Mouse (Mus musculus): Measurements from ENCODE around the gene Osbpl10. TPM values are rescaled to one million over a fixed set of nuclear protein-coding genes. Genes with fewer than 3 reads are reported as not detected.

Osbpl10 gene
- polyA plus RNA-seq, 1 experiment from 2014 or later: 2.6 TPM

GRCm38 (mm10) chr9:114985741-114986140 lies 7.4 kb downstream of the Osbpl10 start:
- Histone ChIP-seq H3K4me2 (no peak overlapping the region), H3K27me3 (replicated peaks) (no peaks in the 10 kb centered on the region), H3K9ac (no peak overlapping the region), H3K4me3 (no peak overlapping the region), H3K4me1 (replicated peaks) (peaks cover 15% of the 10 kb centered on the region), H3K36me3 (no peaks in the 10 kb centered on the region), H3K27ac (ENCODE audit: poor library complexity, severe bottlenecking) (no peak overlapping the region), H3K9me3 (replicated peaks) (0 out of 2 replicates have a peak, but pooled peaks cover 5% of the 10 kb centered on the region)
- no peak for ATAC-seq (ENCODE audit: insufficient number of reproducible peaks, low FRiP score)
- 91% methylated on average over 5 of the region's 5 CpGs for WGBS

GRCm38 (mm10) chr9:114986361-114986760 lies 8.0 kb downstream of the Osbpl10 start:
- Histone ChIP-seq H3K4me3 (no peak overlapping the region), H3K9ac (no peak overlapping the region), H3K4me1 (replicated peaks) (peaks cover 15% of the 10 kb centered on the region), H3K27ac (ENCODE audit: poor library complexity, severe bottlenecking) (no peak overlapping the region), H3K27me3 (replicated peaks) (no peaks in the 10 kb centered on the region), H3K4me2 (no peak overlapping the region), H3K36me3 (no peaks in the 10 kb centered on the region), H3K9me3 (replicated peaks) (0 out of 2 replicates have a peak, but pooled peaks cover 5% of the 10 kb centered on the region)
- 90% methylated on average over 5 of the region's 5 CpGs for WGBS
- ATAC-seq (ENCODE audit: insufficient number of reproducible peaks, low FRiP score): no peak

GRCm38 (mm10) chr9:114988029-114988428 lies 9.7 kb downstream of the Osbpl10 start:
- H3K4me3 ChIP-seq: no peak overlapping the region
- ATAC-seq (ENCODE audit: insufficient number of reproducible peaks, low FRiP score): no peak
- H3K4me2 ChIP-seq: no peak overlapping the region
- 93% methylated on average over 3 of the region's 3 CpGs for WGBS
- peaks cover 13% of the 10 kb centered on the region for H3K9me3 ChIP-seq (replicated peaks)
- H3K9ac ChIP-seq: no peak overlapping the region
- H3K4me1 ChIP-seq (replicated peaks): peaks cover 15% of the 10 kb centered on the region
- no peak overlapping the region for H3K27ac ChIP-seq (ENCODE audit: poor library complexity, severe bottlenecking)
- H3K36me3 ChIP-seq: 0 out of 2 replicates have a peak, but pooled peaks cover 3% of the 10 kb centered on the region
- no peaks in the 10 kb centered on the region for H3K27me3 ChIP-seq (replicated peaks)

GRCm38 (mm10) chr9:114988610-114989327 lies 10.4 kb downstream of the Osbpl10 start:
- Histone ChIP-seq H3K27ac (ENCODE audit: poor library complexity, severe bottlenecking) (no peak overlapping the region), H3K4me2 (no peak overlapping the region), H3K4me3 (no peak overlapping the region), H3K36me3 (0 out of 2 replicates have a peak, but pooled peaks cover 3% of the 10 kb centered on the region), H3K9me3 (replicated peaks) (peaks cover 13% of the 10 kb centered on the region), H3K27me3 (replicated peaks) (no peaks in the 10 kb centered on the region), H3K4me1 (replicated peaks) (peaks cover 15% of the 10 kb centered on the region), H3K9ac (no peak overlapping the region)
- no peak for ATAC-seq (ENCODE audit: insufficient number of reproducible peaks, low FRiP score)
- 64% methylated on average over 6 of the region's 6 CpGs for WGBS

- Histone ChIP-seq H3K9ac (no peak overlapping the region), H3K27ac (ENCODE audit: poor library complexity, severe bottlenecking) (no peak overlapping the region), H3K4me1 (replicated peaks) (peaks cover 15% of the 10 kb centered on the region), H3K27me3 (replicated peaks) (no peaks in the 10 kb centered on the region), H3K4me2 (no peak overlapping the region), H3K36me3 (0 out of 2 replicates have a peak, but pooled peaks cover 3% of the 10 kb centered on the region), H3K9me3 (replicated peaks) (peaks cover 13% of the 10 kb centered on the region), H3K4me3 (no peak overlapping the region)
- ATAC-seq (ENCODE audit: insufficient number of reproducible peaks, low FRiP score): no peak
- WGBS: 84% methylated on average over 10 of the region's 10 CpGs
These were observed 12.1 kb downstream of the Osbpl10 start for GRCm38 (mm10) chr9:114990421-114990820.

- Histone ChIP-seq H3K4me2 (no peak overlapping the region), H3K27me3 (replicated peaks) (no peaks in the 10 kb centered on the region), H3K27ac (ENCODE audit: poor library complexity, severe bottlenecking) (no peak overlapping the region), H3K36me3 (0 out of 2 replicates have a peak, but pooled peaks cover 3% of the 10 kb centered on the region), H3K4me3 (no peak overlapping the region), H3K4me1 (replicated peaks) (peaks cover 15% of the 10 kb centered on the region), H3K9me3 (replicated peaks) (peaks cover 13% of the 10 kb centered on the region), H3K9ac (no peak overlapping the region)
- no peak for ATAC-seq (ENCODE audit: insufficient number of reproducible peaks, low FRiP score)
- 89% methylated on average over 2 of the region's 2 CpGs for WGBS
These were observed 14.2 kb downstream of the Osbpl10 start for GRCm38 (mm10) chr9:114992528-114992927.

GRCm38 (mm10) chr9:114995250-114995649 lies 16.9 kb downstream of the Osbpl10 start:
- H3K36me3 ChIP-seq: 0 out of 2 replicates have a peak, but pooled peaks cover 3% of the 10 kb centered on the region
- no peak overlapping the region for H3K4me2 ChIP-seq
- H3K27me3 ChIP-seq (replicated peaks): no peaks in the 10 kb centered on the region
- H3K9ac ChIP-seq: no peak overlapping the region
- 57% methylated on average over 4 of the region's 4 CpGs for WGBS
- no peak for ATAC-seq (ENCODE audit: insufficient number of reproducible peaks, low FRiP score)
- no peaks in the 10 kb centered on the region for H3K4me1 ChIP-seq (replicated peaks)
- no peak overlapping the region for H3K27ac ChIP-seq (ENCODE audit: poor library complexity, severe bottlenecking)
- H3K4me3 ChIP-seq: no peak overlapping the region
- peaks cover 10% of the 10 kb centered on the region for H3K9me3 ChIP-seq (replicated peaks)

- Histone ChIP-seq H3K9ac (no peak overlapping the region), H3K36me3 (0 out of 2 replicates have a peak, but pooled peaks cover 3% of the 10 kb centered on the region), H3K27ac (ENCODE audit: poor library complexity, severe bottlenecking) (no peak overlapping the region), H3K27me3 (replicated peaks) (no peaks in the 10 kb centered on the region), H3K4me2 (no peak overlapping the region), H3K4me3 (no peak overlapping the region), H3K4me1 (replicated peaks) (no peaks in the 10 kb centered on the region), H3K9me3 (replicated peaks) (peaks cover 13% of the 10 kb centered on the region)
- no peak for ATAC-seq (ENCODE audit: insufficient number of reproducible peaks, low FRiP score)
- 89% methylated on average over 4 of the region's 4 CpGs for WGBS
These were observed 17.3 kb downstream of the Osbpl10 start for GRCm38 (mm10) chr9:114995716-114996115.

- no peak overlapping the region for H3K9ac ChIP-seq
- peaks cover 13% of the 10 kb centered on the region for H3K9me3 ChIP-seq (replicated peaks)
- no peak for ATAC-seq (ENCODE audit: insufficient number of reproducible peaks, low FRiP score)
- no peak overlapping the region for H3K27ac ChIP-seq (ENCODE audit: poor library complexity, severe bottlenecking)
- H3K27me3 ChIP-seq (replicated peaks): no peaks in the 10 kb centered on the region
- H3K36me3 ChIP-seq: 0 out of 2 replicates have a peak, but pooled peaks cover 3% of the 10 kb centered on the region
- H3K4me2 ChIP-seq: no peak overlapping the region
- no peaks in the 10 kb centered on the region for H3K4me1 ChIP-seq (replicated peaks)
- WGBS: 87% methylated on average over 6 of the region's 6 CpGs
- H3K4me3 ChIP-seq: no peak overlapping the region
These were observed 18.1 kb downstream of the Osbpl10 start for GRCm38 (mm10) chr9:114996489-114996888.

GRCm38 (mm10) chr9:114999010-114999770 lies 20.8 kb downstream of the Osbpl10 start:
- Histone ChIP-seq H3K4me3 (no peak overlapping the region), H3K4me2 (no peak overlapping the region), H3K9ac (no peak overlapping the region), H3K27me3 (replicated peaks) (no peaks in the 10 kb centered on the region), H3K36me3 (no peaks in the 10 kb centered on the region), H3K4me1 (replicated peaks) (no peaks in the 10 kb centered on the region), H3K9me3 (replicated peaks) (0 out of 2 replicates have a peak, but pooled peaks cover 5% of the 10 kb centered on the region), H3K27ac (ENCODE audit: poor library complexity, severe bottlenecking) (no peak overlapping the region)
- WGBS: 80% methylated on average over 6 of the region's 6 CpGs
- ATAC-seq (ENCODE audit: insufficient number of reproducible peaks, low FRiP score): no peak

GRCm38 (mm10) chr9:114999771-115000146 lies 21.4 kb downstream of the Osbpl10 start:
- H3K27me3 ChIP-seq (replicated peaks): no peaks in the 10 kb centered on the region
- H3K9me3 ChIP-seq (replicated peaks): 0 out of 2 replicates have a peak, but pooled peaks cover 5% of the 10 kb centered on the region
- ATAC-seq (ENCODE audit: insufficient number of reproducible peaks, low FRiP score): no peak
- WGBS: 62% methylated on average over 5 of the region's 5 CpGs
- no peaks in the 10 kb centered on the region for H3K36me3 ChIP-seq
- H3K4me3 ChIP-seq: no peak overlapping the region
- no peaks in the 10 kb centered on the region for H3K4me1 ChIP-seq (replicated peaks)
- H3K9ac ChIP-seq: no peak overlapping the region
- H3K27ac ChIP-seq (ENCODE audit: poor library complexity, severe bottlenecking): no peak overlapping the region
- no peak overlapping the region for H3K4me2 ChIP-seq

All from heart, embryonic 12.5 days (tissue).